Mouse (Mus musculus): ENCODE measurements around the gene Pilrb2. TPM values are rescaled to one million over a fixed set of nuclear protein-coding genes. Genes with fewer than 3 reads are reported as not detected.
"Not testable (repeated sequence)": the region's sequence is repeated elsewhere in the genome, so short reads cannot be mapped to it uniquely, and the experiment has no call there.

Pilrb2 gene
- polyA plus RNA-seq (2015; fragmentation: Nextera tagmentation; extraction: Ambion mirVana) = not detected in 2 replicates

DNA sequence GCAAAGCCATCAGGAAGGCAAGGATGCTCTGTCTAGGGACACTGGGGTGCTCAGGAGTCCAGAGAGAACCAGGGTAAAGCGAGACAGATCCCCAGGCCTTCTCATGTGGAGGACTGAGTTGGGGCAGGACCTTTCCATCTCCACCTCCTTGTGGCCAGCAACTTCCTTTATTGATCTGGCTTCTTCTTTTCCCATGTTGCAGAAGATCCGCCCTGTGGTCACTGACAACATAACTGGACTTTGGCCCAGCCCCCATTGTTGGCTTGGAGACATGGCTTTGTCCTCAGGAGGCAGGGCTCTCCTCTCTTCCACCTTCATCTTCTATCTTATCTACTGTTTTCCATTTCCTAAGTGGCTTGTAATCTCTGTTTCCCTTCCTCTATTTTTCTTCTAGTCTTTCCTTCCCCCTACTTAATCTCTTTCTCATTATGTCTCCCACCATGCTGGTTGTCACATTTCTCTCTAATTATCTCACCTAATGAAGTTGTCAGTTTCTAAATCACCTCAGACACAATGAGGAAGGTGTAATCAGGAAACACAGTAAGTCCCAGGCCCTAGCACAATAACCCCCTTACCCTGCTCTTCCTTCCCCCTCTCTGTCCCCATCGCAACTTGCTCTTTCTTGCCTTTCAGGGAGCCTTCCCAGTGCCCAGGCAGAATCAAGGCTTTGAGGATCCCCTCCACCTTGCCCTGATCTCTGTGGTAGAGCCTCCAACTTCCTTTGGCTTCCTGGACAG is at the start of gene Pilrb2:
Gene Pilrb2 (minus strand): TSS at position 172 of the 737 bp plus-strand sequence.
- 60% methylated on average over 2 of the region's 3 CpGs for WGBS
- not testable (repeated sequence) for H3K36me3 ChIP-seq (ENCODE audit: control insufficient read depth, insufficient read depth); H3K9ac ChIP-seq (replicated peaks; ENCODE audit: low read depth, low read length); H3K4me1 ChIP-seq (replicated peaks; ENCODE audit: control insufficient read depth, insufficient read depth, low read length); H3K27ac ChIP-seq (ENCODE audit: low read length); H3K27me3 ChIP-seq (replicated peaks; ENCODE audit: control insufficient read depth, insufficient read depth, low read length); ATAC-seq; H3K4me2 ChIP-seq (ENCODE audit: low read length); H3K4me3 ChIP-seq (replicated peaks; ENCODE audit: low read length); H3K9me3 ChIP-seq (ENCODE audit: control insufficient read depth, low read length)

DNA sequence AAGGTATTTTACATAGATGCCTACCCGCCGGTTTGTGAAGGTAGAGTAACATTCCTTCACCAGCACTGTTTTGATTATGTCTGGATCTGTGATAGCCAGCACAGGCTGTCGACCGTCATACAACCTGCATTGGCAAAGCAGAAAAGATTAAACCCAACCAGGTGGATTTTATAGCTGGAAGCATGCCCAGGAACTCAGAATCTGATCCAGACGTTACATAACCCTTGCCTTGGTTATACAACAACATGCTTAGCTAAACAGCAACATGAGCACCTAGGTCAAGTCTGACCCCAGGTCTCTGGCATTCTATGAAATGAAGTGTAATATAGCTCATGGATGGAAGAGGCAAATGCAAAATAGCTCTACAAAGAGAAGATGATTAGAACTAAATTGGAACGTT is 43.9 kb upstream of the Pilrb2 start:
- 80% methylated on average over 6 of the region's 6 CpGs for WGBS
- no peak overlapping the region for H3K4me2 ChIP-seq (ENCODE audit: low read length)
- no peaks in the 10 kb centered on the region for H3K27me3 ChIP-seq (replicated peaks; ENCODE audit: control insufficient read depth, insufficient read depth, low read length)
- no peak overlapping the region for H3K27ac ChIP-seq (ENCODE audit: low read length)
- H3K9ac ChIP-seq (replicated peaks; ENCODE audit: low read depth, low read length) = no peak overlapping the region
- ATAC-seq = no peak
- no peak overlapping the region for H3K4me3 ChIP-seq (replicated peaks; ENCODE audit: low read length)
- no peaks in the 10 kb centered on the region for H3K36me3 ChIP-seq (ENCODE audit: control insufficient read depth, insufficient read depth)
- H3K9me3 ChIP-seq (ENCODE audit: control insufficient read depth, low read length) = no peaks in the 10 kb centered on the region
- H3K4me1 ChIP-seq (replicated peaks; ENCODE audit: control insufficient read depth, insufficient read depth, low read length) = no peaks in the 10 kb centered on the region

DNA sequence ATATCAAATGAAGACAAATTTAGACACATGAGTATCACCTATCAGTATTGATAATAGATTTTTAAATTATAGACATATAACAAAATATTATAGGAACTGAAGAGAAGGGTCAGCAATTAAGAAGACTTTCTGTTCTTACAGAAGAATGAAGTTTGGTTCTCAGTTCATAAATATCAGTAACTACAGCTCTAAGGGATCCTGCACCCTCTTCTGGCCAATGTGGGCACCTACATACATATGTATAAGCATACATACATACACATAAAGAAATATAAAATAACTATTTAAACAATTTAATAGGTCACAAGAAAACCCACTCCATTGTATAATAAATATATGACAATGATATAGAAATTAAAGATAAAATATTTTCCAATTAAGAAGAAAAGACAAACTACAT is 42.9 kb upstream of the Pilrb2 start:
- no peak overlapping the region for H3K27ac ChIP-seq (ENCODE audit: low read length)
- no peak overlapping the region for H3K9ac ChIP-seq (replicated peaks; ENCODE audit: low read depth, low read length)
- H3K4me2 ChIP-seq (ENCODE audit: low read length) = no peak overlapping the region
- no peak overlapping the region for H3K4me3 ChIP-seq (replicated peaks; ENCODE audit: low read length)
- H3K9me3 ChIP-seq (ENCODE audit: control insufficient read depth, low read length) = no peaks in the 10 kb centered on the region
- no peaks in the 10 kb centered on the region for H3K4me1 ChIP-seq (replicated peaks; ENCODE audit: control insufficient read depth, insufficient read depth, low read length)
- H3K36me3 ChIP-seq (ENCODE audit: control insufficient read depth, insufficient read depth) = no peaks in the 10 kb centered on the region
- no peak for ATAC-seq
- H3K27me3 ChIP-seq (replicated peaks; ENCODE audit: control insufficient read depth, insufficient read depth, low read length) = no peaks in the 10 kb centered on the region

DNA sequence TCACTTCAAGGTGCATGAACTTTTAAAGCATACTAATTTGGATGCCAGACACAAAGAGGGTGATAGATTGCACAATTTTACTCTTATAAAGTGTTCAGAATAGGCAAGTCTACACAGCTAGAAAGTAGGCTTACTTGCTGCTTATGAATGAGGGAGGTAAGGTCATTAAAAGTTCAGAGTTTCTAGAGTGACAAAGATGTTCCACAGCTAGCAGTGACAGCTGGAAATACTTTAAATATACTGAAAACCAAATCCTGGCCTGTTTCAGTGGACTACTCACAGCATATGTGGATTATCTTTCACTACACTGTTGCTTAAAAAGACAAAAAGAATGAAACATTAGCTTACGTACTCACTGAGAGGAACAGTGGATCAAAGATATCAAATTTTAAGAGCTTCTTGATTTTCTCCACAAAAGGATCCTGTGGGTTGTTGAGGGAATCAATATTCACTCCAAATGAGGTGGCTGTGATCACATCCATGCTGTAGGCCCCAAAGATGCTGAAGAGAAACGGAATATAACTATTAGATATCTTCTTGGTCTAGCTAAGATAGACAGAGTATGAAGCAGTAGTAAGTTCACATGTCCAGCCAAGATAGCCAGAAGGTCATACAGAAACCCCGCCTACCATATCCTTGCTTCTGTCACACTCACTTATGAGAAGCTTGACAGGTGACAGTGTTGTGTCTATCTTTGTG is 38.1 kb upstream of the Pilrb2 start:
- H3K4me1 ChIP-seq (replicated peaks; ENCODE audit: control insufficient read depth, insufficient read depth, low read length) = no peaks in the 10 kb centered on the region
- no peaks in the 10 kb centered on the region for H3K36me3 ChIP-seq (ENCODE audit: control insufficient read depth, insufficient read depth)
- no peak overlapping the region for H3K9ac ChIP-seq (replicated peaks; ENCODE audit: low read depth, low read length)
- H3K9me3 ChIP-seq (ENCODE audit: control insufficient read depth, low read length) = no peaks in the 10 kb centered on the region
- no peaks in the 10 kb centered on the region for H3K27me3 ChIP-seq (replicated peaks; ENCODE audit: control insufficient read depth, insufficient read depth, low read length)
- H3K27ac ChIP-seq (ENCODE audit: low read length) = no peak overlapping the region
- ATAC-seq = no peak
- WGBS = 90% methylated on average over 3 of the region's 3 CpGs
- no peak overlapping the region for H3K4me3 ChIP-seq (replicated peaks; ENCODE audit: low read length)
- no peak overlapping the region for H3K4me2 ChIP-seq (ENCODE audit: low read length)

DNA sequence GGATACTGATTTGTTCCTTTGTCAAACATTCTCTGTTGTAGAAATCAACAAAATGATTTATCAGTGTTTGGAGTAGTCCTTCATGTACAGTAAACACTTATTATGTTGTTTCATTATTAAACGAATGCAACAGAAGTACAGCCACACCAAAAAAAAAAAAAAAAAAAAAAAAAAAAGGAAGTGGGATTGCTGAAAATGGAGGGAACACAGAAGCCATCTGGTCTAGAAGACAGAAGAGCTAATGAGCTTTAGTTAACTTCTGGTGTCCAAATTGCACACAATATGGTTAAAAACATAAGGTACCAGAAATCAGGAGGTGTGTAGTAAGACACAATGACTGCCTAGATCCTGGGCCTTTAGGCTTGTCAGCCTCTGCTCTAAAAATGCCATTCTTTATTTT is 26.2 kb upstream of the Pilrb2 start:
- H3K27me3 ChIP-seq (replicated peaks; ENCODE audit: control insufficient read depth, insufficient read depth, low read length) = no peaks in the 10 kb centered on the region
- no peaks in the 10 kb centered on the region for H3K36me3 ChIP-seq (ENCODE audit: control insufficient read depth, insufficient read depth)
- no peak overlapping the region for H3K4me2 ChIP-seq (ENCODE audit: low read length)
- H3K4me1 ChIP-seq (replicated peaks; ENCODE audit: control insufficient read depth, insufficient read depth, low read length) = no peaks in the 10 kb centered on the region
- no peak overlapping the region for H3K27ac ChIP-seq (ENCODE audit: low read length)
- no peak overlapping the region for H3K9ac ChIP-seq (replicated peaks; ENCODE audit: low read depth, low read length)
- 54% methylated on average over 1 of the region's 1 CpGs for WGBS
- no peak overlapping the region for H3K4me3 ChIP-seq (replicated peaks; ENCODE audit: low read length)
- H3K9me3 ChIP-seq (ENCODE audit: control insufficient read depth, low read length) = no peaks in the 10 kb centered on the region
- no peak for ATAC-seq

DNA sequence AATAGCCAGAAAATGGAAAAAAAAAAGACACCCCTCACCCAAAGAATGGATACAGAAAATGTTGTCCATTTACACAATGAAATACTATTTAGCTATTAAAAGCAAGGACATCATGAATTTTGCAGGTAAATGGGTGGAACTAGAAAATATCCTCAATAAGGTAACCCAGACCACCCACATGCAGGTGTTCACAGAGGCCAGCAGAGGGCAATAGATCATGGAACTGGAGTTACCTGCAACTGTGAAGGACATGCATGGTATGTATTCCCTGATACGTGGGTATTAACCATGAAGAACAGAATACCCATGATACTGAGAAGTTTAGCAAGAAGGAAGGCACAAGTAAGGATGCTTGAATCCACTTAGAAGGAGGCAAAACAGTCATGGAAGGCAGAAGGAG is 21.3 kb upstream of the Pilrb2 start:
- H3K4me3 ChIP-seq (replicated peaks; ENCODE audit: low read length) = no peak overlapping the region
- H3K9me3 ChIP-seq (ENCODE audit: control insufficient read depth, low read length) = no peaks in the 10 kb centered on the region
- H3K36me3 ChIP-seq (ENCODE audit: control insufficient read depth, insufficient read depth) = no peaks in the 10 kb centered on the region
- no peak overlapping the region for H3K27ac ChIP-seq (ENCODE audit: low read length)
- 51% methylated on average over 1 of the region's 1 CpGs for WGBS
- H3K27me3 ChIP-seq (replicated peaks; ENCODE audit: control insufficient read depth, insufficient read depth, low read length) = peaks cover 2% of the 10 kb centered on the region; the same call in 1 of the 2 replicates
- H3K4me1 ChIP-seq (replicated peaks; ENCODE audit: control insufficient read depth, insufficient read depth, low read length) = no peaks in the 10 kb centered on the region
- no peak overlapping the region for H3K9ac ChIP-seq (replicated peaks; ENCODE audit: low read depth, low read length)
- no peak overlapping the region for H3K4me2 ChIP-seq (ENCODE audit: low read length)
- ATAC-seq = no peak

DNA sequence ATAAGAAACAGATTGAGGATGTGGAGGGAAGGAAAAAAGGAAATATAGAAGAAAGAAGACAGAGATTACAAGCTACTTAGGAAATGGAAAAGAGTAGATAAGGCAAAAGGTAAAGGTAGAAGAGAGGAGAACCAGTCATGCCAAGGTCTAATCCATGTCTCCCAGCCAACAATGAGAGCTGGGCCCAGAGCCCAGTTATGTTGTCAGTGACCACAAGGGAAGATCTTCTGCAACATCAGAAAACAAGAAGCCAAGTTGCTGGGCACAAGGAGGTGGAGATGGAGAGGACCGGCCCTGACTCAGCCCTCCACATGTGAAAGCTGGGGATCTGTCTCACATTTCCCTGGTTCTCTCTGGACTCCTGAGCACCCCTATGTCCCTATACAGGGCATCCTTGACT is 16.1 kb upstream of the Pilrb2 start:
- no peaks in the 10 kb centered on the region for H3K9me3 ChIP-seq (ENCODE audit: control insufficient read depth, low read length)
- peaks cover 2% of the 10 kb centered on the region; the same call in 1 of the 2 replicates for H3K27me3 ChIP-seq (replicated peaks; ENCODE audit: control insufficient read depth, insufficient read depth, low read length)
- H3K36me3 ChIP-seq (ENCODE audit: control insufficient read depth, insufficient read depth) = no peaks in the 10 kb centered on the region
- WGBS = 100% methylated on average over 1 of the region's 1 CpGs
- no peak overlapping the region for H3K9ac ChIP-seq (replicated peaks; ENCODE audit: low read depth, low read length)
- H3K4me2 ChIP-seq (ENCODE audit: low read length) = no peak overlapping the region
- no peak overlapping the region for H3K4me3 ChIP-seq (replicated peaks; ENCODE audit: low read length)
- ATAC-seq = no peak
- no peaks in the 10 kb centered on the region for H3K4me1 ChIP-seq (replicated peaks; ENCODE audit: control insufficient read depth, insufficient read depth, low read length)
- no peak overlapping the region for H3K27ac ChIP-seq (ENCODE audit: low read length)

DNA sequence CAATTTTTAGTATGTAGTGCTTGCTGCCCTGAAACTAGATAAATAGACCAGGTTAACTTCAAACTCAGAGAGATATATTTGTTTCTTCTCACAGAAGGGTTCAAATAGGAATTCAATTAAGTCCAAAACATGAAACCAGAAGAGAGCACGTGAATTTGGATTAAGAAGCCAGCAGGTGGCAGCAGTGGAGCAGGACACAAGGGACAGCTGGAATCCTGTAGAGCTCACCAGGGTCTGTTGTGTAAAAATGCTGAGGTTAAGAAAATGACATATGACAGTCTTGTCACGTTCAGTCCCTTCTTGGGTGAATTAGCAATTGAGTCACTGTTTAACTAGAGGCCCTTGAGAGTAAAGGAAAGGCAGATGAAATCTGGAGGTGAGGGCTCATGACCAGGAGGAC is 14.3 kb upstream of the Pilrb2 start:
- WGBS = 12% methylated on average over 2 of the region's 2 CpGs
- H3K27ac ChIP-seq (ENCODE audit: low read length) = no peak overlapping the region
- no peaks in the 10 kb centered on the region for H3K4me1 ChIP-seq (replicated peaks; ENCODE audit: control insufficient read depth, insufficient read depth, low read length)
- H3K27me3 ChIP-seq (replicated peaks; ENCODE audit: control insufficient read depth, insufficient read depth, low read length) = peaks cover 2% of the 10 kb centered on the region; the same call in 1 of the 2 replicates
- H3K4me2 ChIP-seq (ENCODE audit: low read length) = no peak overlapping the region
- no peak overlapping the region for H3K9ac ChIP-seq (replicated peaks; ENCODE audit: low read depth, low read length)
- no peaks in the 10 kb centered on the region for H3K36me3 ChIP-seq (ENCODE audit: control insufficient read depth, insufficient read depth)
- no peak for ATAC-seq
- H3K4me3 ChIP-seq (replicated peaks; ENCODE audit: low read length) = no peak overlapping the region
- H3K9me3 ChIP-seq (ENCODE audit: control insufficient read depth, low read length) = no peaks in the 10 kb centered on the region

DNA sequence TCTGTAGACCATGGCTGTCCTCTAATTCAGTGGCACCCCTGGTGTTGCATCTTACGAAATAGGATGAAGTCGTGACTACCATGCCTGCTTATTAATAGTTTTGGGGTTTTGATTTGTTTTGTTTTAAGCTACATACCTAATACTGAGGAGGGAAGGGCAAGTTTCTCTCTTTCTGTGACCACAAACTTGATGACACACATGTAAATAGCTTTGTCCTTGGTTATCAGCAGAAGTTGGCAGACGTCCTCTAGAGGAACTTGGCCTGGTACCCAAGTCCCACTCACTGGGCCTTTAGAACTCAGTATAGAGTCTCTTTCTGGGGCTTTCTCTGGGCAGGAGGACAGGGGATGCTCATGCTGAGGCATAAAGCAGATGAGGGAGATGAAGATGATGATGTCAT is 11.7 kb upstream of the Pilrb2 start:
- WGBS = 94% methylated on average over 3 of the region's 3 CpGs
- Histone ChIP-seq H3K27ac (ENCODE audit: low read length) (no peak overlapping the region), H3K4me3 (replicated peaks; ENCODE audit: low read length) (no peak overlapping the region), H3K9ac (replicated peaks; ENCODE audit: low read depth, low read length) (no peak overlapping the region), H3K27me3 (replicated peaks; ENCODE audit: control insufficient read depth, insufficient read depth, low read length) (no peaks in the 10 kb centered on the region; the same call in 1 of the 2 replicates), H3K4me2 (ENCODE audit: low read length) (no peak overlapping the region), H3K4me1 (replicated peaks; ENCODE audit: control insufficient read depth, insufficient read depth, low read length) (no peaks in the 10 kb centered on the region), H3K9me3 (ENCODE audit: control insufficient read depth, low read length) (no peaks in the 10 kb centered on the region), H3K36me3 (ENCODE audit: control insufficient read depth, insufficient read depth) (no peaks in the 10 kb centered on the region)
- ATAC-seq = no peak
